Mouse (Mus musculus): Measurements from ENCODE around the gene Shc4. TPM values are rescaled to one million over a fixed set of nuclear protein-coding genes. Genes with fewer than 3 reads are reported as not detected.

The Shc4 gene
- total RNA-seq, 2 experiments from 2014 or later: 5.4 to 6.0 TPM

GRCm38 (mm10) chr2:125685441-125686150, 38.4 kb downstream of the Shc4 start:
- DNase-seq (ENCODE audit: low spot score in 2 of 2): no peak

- DNase-seq (ENCODE audit: low spot score in 2 of 2): no peak
Measured at GRCm38 (mm10) chr2:125684559-125685440, 39.1 kb downstream of the Shc4 start.

- DNase-seq (ENCODE audit: low spot score in 2 of 2): no peak
Measured at GRCm38 (mm10) chr2:125683895-125684294, 40.1 kb downstream of the Shc4 start.

- no peak for DNase-seq (ENCODE audit: low spot score in 2 of 2)
Measured at GRCm38 (mm10) chr2:125681811-125682210, 42.1 kb downstream of the Shc4 start.

- peak; percentile 54 to 68 for DNase-seq (ENCODE audit: low spot score in 2 of 2)
Measured at GRCm38 (mm10) chr2:125672957-125673631, 50.9 kb downstream of the Shc4 start, which contains the start of gene Eid1. Eid1 (plus strand) TSS chr2:125673095.

GRCm38 (mm10) chr2:125672568-125672956, 51.4 kb downstream of the Shc4 start:
- DNase-seq (ENCODE audit: low spot score in 2 of 2): peak in 1 of 2 experiments; percentile 10

GRCm38 (mm10) chr2:125670846-125671245, 53.1 kb downstream of the Shc4 start:
- no peak for DNase-seq (ENCODE audit: low spot score in 2 of 2)

- no peak for DNase-seq (ENCODE audit: low spot score in 2 of 2)
Measured at GRCm38 (mm10) chr2:125667721-125668120, 56.2 kb downstream of the Shc4 start.

GRCm38 (mm10) chr2:125667184-125667583, 56.8 kb downstream of the Shc4 start:
- DNase-seq (ENCODE audit: low spot score in 2 of 2): no peak

GRCm38 (mm10) chr2:125666668-125667067, 57.3 kb downstream of the Shc4 start:
- no peak for DNase-seq (ENCODE audit: low spot score in 2 of 2)

- no peak for DNase-seq (ENCODE audit: low spot score in 2 of 2)
Measured at GRCm38 (mm10) chr2:125665909-125666308, 58.0 kb downstream of the Shc4 start.

GRCm38 (mm10) chr2:125665213-125665612, 58.7 kb downstream of the Shc4 start:
- DNase-seq (ENCODE audit: low spot score in 2 of 2): no peak

GRCm38 (mm10) chr2:125662517-125662916, 61.4 kb downstream of the Shc4 start:
- no peak for DNase-seq (ENCODE audit: low spot score in 2 of 2)

GRCm38 (mm10) chr2:125661156-125661555, 62.8 kb downstream of the Shc4 start:
- no peak for DNase-seq (ENCODE audit: low spot score in 2 of 2)

- no peak for DNase-seq (ENCODE audit: low spot score in 2 of 2)
Measured at GRCm38 (mm10) chr2:125660537-125661130, 63.3 kb downstream of the Shc4 start.

GRCm38 (mm10) chr2:125659823-125660536, 64.0 kb downstream of the Shc4 start:
- DNase-seq (ENCODE audit: low spot score in 2 of 2): peak; percentile 33 to 53

GRCm38 (mm10) chr2:125655391-125655790, 68.6 kb downstream of the Shc4 start:
- DNase-seq (ENCODE audit: low spot score in 2 of 2): no peak

- DNase-seq (ENCODE audit: low spot score in 2 of 2): no peak
Measured at GRCm38 (mm10) chr2:125653286-125653685, 70.7 kb downstream of the Shc4 start.

GRCm38 (mm10) chr2:125651563-125651962, 72.4 kb downstream of the Shc4 start:
- DNase-seq (ENCODE audit: low spot score in 2 of 2): no peak

- DNase-seq (ENCODE audit: low spot score in 2 of 2): no peak
Measured at GRCm38 (mm10) chr2:125650742-125651352, 73.1 kb downstream of the Shc4 start.
